Mouse (Mus musculus): ENCODE measurements at regions not wholly inside any gene's neighbourhood (a gene's known extent, or its start where the extent isn't known, plus 50 kb on each side); places are given as distances from the start of the nearest gene placed in this dataset.

GRCm38 (mm10) chr5:107037087-107037486 lies 73.0 kb downstream of the Cdc7 start:
- TF ChIP-seq CHD2 (IDR thresholded peaks at IDR 0.05; ENCODE audit: low read depth, low read length) (no peak), HCFC1 (IDR thresholded peaks at IDR 0.05; ENCODE audit: borderline replicate concordance, insufficient read depth, low read length) (no peak), ZNF384 (IDR thresholded peaks at IDR 0.05; ENCODE audit: low read depth, low read length) (no peak), MAFK (IDR thresholded peaks at IDR 0.05; ENCODE audit: insufficient read depth, low read depth, low read length) (no peak)

Data from ES-E14 (cell line).